Mouse (Mus musculus): ENCODE data around the gene Bckdha.

Bckdha gene

GRCm38 (mm10) chr7:25644631-25645030 lies 14.2 kb downstream of the Bckdha start:
- no peak for DNase-seq

GRCm38 (mm10) chr7:25644136-25644535 lies 14.6 kb downstream of the Bckdha start:
- peak; percentile 93 for DNase-seq

GRCm38 (mm10) chr7:25639754-25640153 lies 19.0 kb downstream of the Bckdha start:
- no peak for DNase-seq

- DNase-seq = peak; percentile 93
Measured at GRCm38 (mm10) chr7:25637099-25637498, 21.7 kb downstream of the Bckdha start.

- DNase-seq = peak; percentile 96
Measured at GRCm38 (mm10) chr7:25636373-25636772, 22.4 kb downstream of the Bckdha start.

- peak; percentile 95 for DNase-seq
Measured at GRCm38 (mm10) chr7:25632679-25633078, 26.1 kb downstream of the Bckdha start.

GRCm38 (mm10) chr7:25628323-25628620 lies 30.5 kb downstream of the Bckdha start:
- peak; percentile 96 for DNase-seq

GRCm38 (mm10) chr7:25627431-25628322 lies 31.1 kb downstream of the Bckdha start:
- DNase-seq = peak; percentile 99

- peak; percentile 99 for DNase-seq
Measured at GRCm38 (mm10) chr7:25626509-25627430, 32.0 kb downstream of the Bckdha start, which contains the start of gene B3gnt8. B3gnt8 (plus strand) TSS chr7:25626654.

- peak; percentile 94 for DNase-seq
Measured at GRCm38 (mm10) chr7:25625594-25626250, 33.1 kb downstream of the Bckdha start.

GRCm38 (mm10) chr7:25624851-25625250 lies 33.9 kb downstream of the Bckdha start:
- DNase-seq = peak; percentile 97

- DNase-seq = peak; percentile 94
Measured at GRCm38 (mm10) chr7:25623857-25624370, 34.9 kb downstream of the Bckdha start.

- peak; percentile 78 for DNase-seq
Measured at GRCm38 (mm10) chr7:25620751-25621150, 38.0 kb downstream of the Bckdha start.

- peak; percentile 84 for DNase-seq
Measured at GRCm38 (mm10) chr7:25620101-25620500, 38.7 kb downstream of the Bckdha start.

- no peak for DNase-seq
Measured at GRCm38 (mm10) chr7:25619722-25619991, 39.1 kb downstream of the Bckdha start.

GRCm38 (mm10) chr7:25618865-25619721 lies 39.7 kb downstream of the Bckdha start, which contains the start of gene Dmac2:
Dmac2 (plus strand) TSS chr7:25619414.
- DNase-seq = peak; percentile 99

- peak; percentile 77 for DNase-seq
Measured at GRCm38 (mm10) chr7:25617376-25618160, 41.2 kb downstream of the Bckdha start.

- DNase-seq = no peak
Measured at GRCm38 (mm10) chr7:25615706-25616011, 43.1 kb downstream of the Bckdha start, which contains the start of gene Erich4. Erich4 (minus strand) TSS chr7:25615892.

GRCm38 (mm10) chr7:25614831-25615705 lies 43.7 kb downstream of the Bckdha start:
- DNase-seq = peak; percentile 88

- DNase-seq = peak; percentile 78
Measured at GRCm38 (mm10) chr7:25614086-25614485, 44.7 kb downstream of the Bckdha start.
